Mouse (Mus musculus) limb, embryonic 13.5 days (tissue): ENCODE results near the gene Golim4. TPM values are rescaled to one million over a fixed set of nuclear protein-coding genes. Genes with fewer than 3 reads are reported as not detected.

Source experiments
- ATAC-seq: fragments of 200-750 bp; cut with Nextera tagmentation; 2 replicates; pipeline ENCODE4 v1.8.0; 2017; ENCODE audit warnings: low read depth, moderate number of reproducible peaks, moderate TSS enrichment; ENCODE audit not compliant: low FRiP score
- H3K27ac ChIP-seq: fragments of 300-500 bp; sonication (generic); 2 replicates; pipeline ENCODE4 v1.5.1; 2015; ENCODE audit warnings: inconsistent platforms, mild to moderate bottlenecking, moderate library complexity
- H3K27me3 ChIP-seq: fragments of 300-500 bp; sonication (generic); 2 replicates; pipeline ENCODE4 v1.6.1; 2015; ENCODE audit warnings: mild to moderate bottlenecking, inconsistent platforms
- H3K36me3 ChIP-seq: fragments of 300-500 bp; sonication (generic); 2 replicates; pipeline ENCODE4 v1.6.1; 2015; ENCODE audit warnings: inconsistent platforms, mild to moderate bottlenecking, moderate library complexity
- H3K4me1 ChIP-seq: fragments of 300-500 bp; sonication (generic); 2 replicates; pipeline ENCODE4 v1.6.1; 2015; ENCODE audit warnings: inconsistent platforms
- H3K4me2 ChIP-seq: fragments of 300-500 bp; sonication (generic); replicated peaks from 2 replicates; pipeline ENCODE4 v1.6.1; 2015; ENCODE audit warnings: inconsistent platforms, mild to moderate bottlenecking, moderate library complexity
- H3K4me3 ChIP-seq: fragments of 300-500 bp; sonication (generic); 2 replicates; pipeline ENCODE4 v1.5.1; 2015; ENCODE audit warnings: moderate library complexity, mild to moderate bottlenecking, inconsistent platforms
- H3K9ac ChIP-seq: fragments of 300-500 bp; sonication (generic); 2 replicates; pipeline ENCODE4 v1.6.1; 2015; ENCODE audit warnings: mild to moderate bottlenecking, inconsistent platforms
- H3K9me3 ChIP-seq: fragments of 300-500 bp; sonication (generic); 2 replicates; pipeline ENCODE4 v1.6.1; 2016; ENCODE audit warnings: inconsistent platforms
- WGBS: fragments of 180-500 bp; shearing (Covaris S2); methylation state at CpG from one replicate; pipeline ENCODE4 v1.1.7; 2015; 5-methylcytosine and 5-hydroxymethylcytosine counted together
- polyA plus RNA-seq: library from polyadenylated mRNA; unstranded; fragments of >200 nt; fragmentation: Nextera tagmentation; extraction: Ambion mirVana; gene quantifications from 2 replicates; pipeline ENCODE4 v1.2.1, GENCODE M21; 2015

Gene Golim4
- polyA plus RNA-seq, 1 experiment from 2014 or later, result 55.2 TPM

GRCm38 (mm10) chr3:75948541-75949095, 8.1 kb downstream of the Golim4 start:
- H3K27ac ChIP-seq, result no peak overlapping the region
- no peaks in the 10 kb centered on the region for H3K27me3 ChIP-seq
- H3K36me3 ChIP-seq, result peaks cover 8% of the 10 kb centered on the region
- no peak overlapping the region for H3K4me3 ChIP-seq
- H3K4me1 ChIP-seq, result peaks cover 16% of the 10 kb centered on the region
- ATAC-seq, result no peak
- no peaks in the 10 kb centered on the region for H3K9me3 ChIP-seq
- no peak overlapping the region for H3K9ac ChIP-seq
- WGBS, result 73% methylated on average over 2 of the region's 2 CpGs
- no peak overlapping the region for H3K4me2 ChIP-seq

- H3K4me1 ChIP-seq, result peaks cover 12% of the 10 kb centered on the region
- H3K27me3 ChIP-seq, result no peaks in the 10 kb centered on the region
- H3K9me3 ChIP-seq, result no peaks in the 10 kb centered on the region
- no peak overlapping the region for H3K4me3 ChIP-seq
- no peak overlapping the region for H3K9ac ChIP-seq
- ATAC-seq, result no peak
- no peak overlapping the region for H3K27ac ChIP-seq
- H3K4me2 ChIP-seq, result no peak overlapping the region
- WGBS, result 95% methylated on average over 1 of the region's 1 CpGs
- peaks cover 8% of the 10 kb centered on the region for H3K36me3 ChIP-seq
Measured at GRCm38 (mm10) chr3:75948003-75948402, 8.7 kb downstream of the Golim4 start.

GRCm38 (mm10) chr3:75942303-75943060, 14.3 kb downstream of the Golim4 start:
- no peak overlapping the region for H3K4me3 ChIP-seq
- 55% methylated on average over 12 of the region's 12 CpGs for WGBS
- H3K4me1 ChIP-seq, result peaks cover 13% of the 10 kb centered on the region
- ATAC-seq, result peak; percentile 57; the same call in 1 of the 2 replicates
- H3K9me3 ChIP-seq, result no peaks in the 10 kb centered on the region
- peaks cover 8% of the 10 kb centered on the region for H3K36me3 ChIP-seq
- no peak overlapping the region for H3K27ac ChIP-seq
- no peaks in the 10 kb centered on the region for H3K27me3 ChIP-seq
- no peak overlapping the region for H3K4me2 ChIP-seq
- H3K9ac ChIP-seq, result no peak overlapping the region

GRCm38 (mm10) chr3:75941864-75942263, 14.9 kb downstream of the Golim4 start:
- H3K27ac ChIP-seq, result no peak overlapping the region
- H3K36me3 ChIP-seq, result peaks cover 2% of the 10 kb centered on the region
- H3K4me1 ChIP-seq, result peaks cover 13% of the 10 kb centered on the region
- 39% methylated on average over 1 of the region's 1 CpGs for WGBS
- H3K9me3 ChIP-seq, result no peaks in the 10 kb centered on the region
- ATAC-seq, result no peak
- no peak overlapping the region for H3K9ac ChIP-seq
- H3K4me2 ChIP-seq, result no peak overlapping the region
- no peaks in the 10 kb centered on the region for H3K27me3 ChIP-seq
- H3K4me3 ChIP-seq, result no peak overlapping the region

- Histone ChIP-seq H3K9me3 (peaks cover 5% of the 10 kb centered on the region; the same call in 1 of the 2 replicates), H3K4me2 (no peak overlapping the region), H3K9ac (no peak overlapping the region), H3K27me3 (no peaks in the 10 kb centered on the region), H3K36me3 (peaks cover 9% of the 10 kb centered on the region), H3K4me1 (no peaks in the 10 kb centered on the region), H3K27ac (no peak overlapping the region), H3K4me3 (no peak overlapping the region)
- ATAC-seq, result no peak
- WGBS, result 77% methylated on average over 2 of the region's 2 CpGs
Measured at GRCm38 (mm10) chr3:75936152-75936551, 20.6 kb downstream of the Golim4 start.

GRCm38 (mm10) chr3:75930659-75931225, 26.0 kb downstream of the Golim4 start:
- 90% methylated on average over 2 of the region's 2 CpGs for WGBS
- Histone ChIP-seq H3K27ac (no peak overlapping the region), H3K9me3 (peaks cover 5% of the 10 kb centered on the region; the same call in 1 of the 2 replicates), H3K9ac (no peak overlapping the region), H3K4me1 (peaks cover 6% of the 10 kb centered on the region), H3K27me3 (no peaks in the 10 kb centered on the region), H3K4me3 (no peak overlapping the region), H3K4me2 (no peak overlapping the region), H3K36me3 (peaks cover 9% of the 10 kb centered on the region)
- ATAC-seq, result no peak

GRCm38 (mm10) chr3:75929926-75930548, 26.7 kb downstream of the Golim4 start:
- no peak overlapping the region for H3K4me2 ChIP-seq
- peaks cover 5% of the 10 kb centered on the region; the same call in 1 of the 2 replicates for H3K9me3 ChIP-seq
- H3K4me3 ChIP-seq, result no peak overlapping the region
- H3K4me1 ChIP-seq, result peaks cover 6% of the 10 kb centered on the region
- 91% methylated on average over 7 of the region's 7 CpGs for WGBS
- no peak overlapping the region for H3K27ac ChIP-seq
- no peaks in the 10 kb centered on the region for H3K27me3 ChIP-seq
- H3K36me3 ChIP-seq, result peaks cover 9% of the 10 kb centered on the region
- ATAC-seq, result no peak
- no peak overlapping the region for H3K9ac ChIP-seq

GRCm38 (mm10) chr3:75926327-75926726, 30.4 kb downstream of the Golim4 start:
- Histone ChIP-seq H3K9ac (no peak overlapping the region), H3K9me3 (no peaks in the 10 kb centered on the region), H3K4me3 (no peak overlapping the region), H3K4me2 (no peak overlapping the region), H3K36me3 (no peaks in the 10 kb centered on the region), H3K4me1 (peaks cover 6% of the 10 kb centered on the region), H3K27me3 (no peaks in the 10 kb centered on the region), H3K27ac (no peak overlapping the region)
- 68% methylated on average over 3 of the region's 3 CpGs for WGBS
- no peak for ATAC-seq

- WGBS, result 65% methylated on average over 2 of the region's 2 CpGs
- Histone ChIP-seq H3K4me2 (no peak overlapping the region), H3K9ac (no peak overlapping the region), H3K4me3 (no peak overlapping the region), H3K36me3 (no peaks in the 10 kb centered on the region), H3K4me1 (peaks cover 6% of the 10 kb centered on the region), H3K27ac (no peak overlapping the region), H3K9me3 (no peaks in the 10 kb centered on the region), H3K27me3 (no peaks in the 10 kb centered on the region)
- ATAC-seq, result no peak
Measured at GRCm38 (mm10) chr3:75925123-75925522, 31.6 kb downstream of the Golim4 start.

- no peak overlapping the region for H3K4me2 ChIP-seq
- no peak for ATAC-seq
- no peaks in the 10 kb centered on the region for H3K9me3 ChIP-seq
- H3K36me3 ChIP-seq, result no peaks in the 10 kb centered on the region
- H3K27me3 ChIP-seq, result no peaks in the 10 kb centered on the region
- H3K9ac ChIP-seq, result no peak overlapping the region
- no peaks in the 10 kb centered on the region for H3K4me1 ChIP-seq
- no peak overlapping the region for H3K27ac ChIP-seq
- no peak overlapping the region for H3K4me3 ChIP-seq
- whole genome bisulfite sequencing, result 91% methylated on average over 17 of the region's 17 CpGs
Measured at GRCm38 (mm10) chr3:75917770-75918503, 38.8 kb downstream of the Golim4 start.

- Histone ChIP-seq H3K27ac (no peak overlapping the region), H3K27me3 (no peaks in the 10 kb centered on the region), H3K4me1 (no peaks in the 10 kb centered on the region), H3K4me2 (no peak overlapping the region), H3K9me3 (no peaks in the 10 kb centered on the region), H3K4me3 (no peak overlapping the region), H3K9ac (no peak overlapping the region), H3K36me3 (no peaks in the 10 kb centered on the region)
- WGBS, result 67% methylated on average over 4 of the region's 4 CpGs
- ATAC-seq, result no peak
Measured at GRCm38 (mm10) chr3:75912786-75913185, 44.0 kb downstream of the Golim4 start.

GRCm38 (mm10) chr3:75910768-75911167, 46.0 kb downstream of the Golim4 start:
- Histone ChIP-seq H3K27me3 (no peaks in the 10 kb centered on the region), H3K27ac (no peak overlapping the region), H3K9ac (no peak overlapping the region), H3K4me2 (no peak overlapping the region), H3K4me3 (no peak overlapping the region), H3K36me3 (peaks cover 7% of the 10 kb centered on the region), H3K4me1 (no peaks in the 10 kb centered on the region), H3K9me3 (no peaks in the 10 kb centered on the region)
- no peak for ATAC-seq
